22 mouse cellular contexts compared by ENCODE assay signal in genomic region chr3:104469421-104469820, GRCm38 (mm10). TPM values are rescaled to one million over a fixed set of nuclear protein-coding genes. Genes with fewer than 3 reads are reported as not detected.
A peak's percentile ranks its signal among the peaks of the same experiment; 100 is the strongest.
DNase-seq lines count a peak whose midpoint lies in the region; ATAC-seq and TF ChIP-seq lines count a peak whose summit lies in the region.
"Had no signal": no experiment of that assay in that cellular context is flagged by ENCODE, and none has a peak within 500 bp of the region (broad histone marks: within the 10 kb centered on the region; RNA-seq: fewer than 3 reads in every experiment).

No protein-coding gene starts in this region.

- no peaks in the 10 kb centered on the region for H3K9me3 ChIP-seq in intestine, postnatal 0 days (ENCODE audit: control insufficient read depth)
- H3K9me3 ChIP-seq in stomach, postnatal 0 days (ENCODE audit: control insufficient read depth, low read length): no peaks in the 10 kb centered on the region
- H3K9me3 ChIP-seq: forebrain, embryonic 10.5 days; forebrain, embryonic 13.5 days; hindbrain, embryonic 12.5 days; hindbrain, embryonic 15.5 days had no signal

- no peak overlapping the region for H3K4me3 ChIP-seq in intestine, postnatal 0 days (ENCODE audit: low read depth, low read length)
- H3K4me3 ChIP-seq in stomach, postnatal 0 days (ENCODE audit: low read depth, low read length): no peak overlapping the region
- H3K4me3 ChIP-seq: forebrain, embryonic 10.5 days; forebrain, embryonic 13.5 days; hindbrain, embryonic 12.5 days; hindbrain, embryonic 15.5 days had no signal

- no peak for TF ChIP-seq EP300 in stomach, postnatal 0 days (optimal IDR thresholded peaks at IDR 0.05)

- H3K9ac ChIP-seq in intestine, postnatal 0 days (ENCODE audit: low read depth, low read length): no peak overlapping the region
- no peak overlapping the region for H3K9ac ChIP-seq in stomach, postnatal 0 days (ENCODE audit: low read length)
- H3K9ac ChIP-seq: forebrain, embryonic 13.5 days; hindbrain, embryonic 12.5 days; hindbrain, embryonic 15.5 days had no signal

- WGBS in intestine, postnatal 0 days: 48% methylated on average over 3 of the region's 3 CpGs
- WGBS in stomach, postnatal 0 days: 52% methylated on average over 3 of the region's 3 CpGs

- no peak for ATAC-seq in intestine, postnatal 0 days
- ATAC-seq in stomach, postnatal 0 days (ENCODE audit: low FRiP score, low TSS enrichment): peak; percentile 56; the same call in 1 of the 2 replicates
- ATAC-seq: CD4-positive, CD25-positive, alpha-beta regulatory T cell, adult 4 months; forebrain, embryonic 13.5 days; forebrain, embryonic 16.5 days; inflammation-experienced regulatory T-cells, adult 6 months had no signal

- H3K4me1 ChIP-seq in intestine, postnatal 0 days (replicated peaks; ENCODE audit: control insufficient read depth, insufficient read depth, low read length): no peaks in the 10 kb centered on the region
- H3K4me1 ChIP-seq in stomach, postnatal 0 days (replicated peaks; ENCODE audit: control insufficient read depth, insufficient read depth): no peaks in the 10 kb centered on the region
- H3K4me1 ChIP-seq: forebrain, embryonic 10.5 days; forebrain, embryonic 13.5 days; hindbrain, embryonic 12.5 days; hindbrain, embryonic 15.5 days had no signal

- H3K27me3 ChIP-seq in intestine, postnatal 0 days (replicated peaks; ENCODE audit: control insufficient read depth, insufficient read depth, low read length): no peaks in the 10 kb centered on the region
- no peaks in the 10 kb centered on the region for H3K27me3 ChIP-seq in stomach, postnatal 0 days (ENCODE audit: control insufficient read depth, insufficient read depth, low read length)
- H3K27me3 ChIP-seq: forebrain, embryonic 13.5 days; hindbrain, embryonic 12.5 days; hindbrain, embryonic 15.5 days had no signal

- DNase-seq in forelimb bud, embryonic 11.5 days (ENCODE audit: low read depth, low spot score): peak; percentile 13
- peak; percentile 6 for DNase-seq in hindlimb bud, embryonic 11.5 days (ENCODE audit: extremely low spot score, low read depth, low spot score)
- DNase-seq in stomach, postnatal 0 days (ENCODE audit: low spot score): no peak
- DNase-seq in spleen, postnatal 36 days (ENCODE audit: low spot score in 2 of 2): no peak
- no peak for DNase-seq in thymus, postnatal 0 days (ENCODE audit: low spot score)
- DNase-seq: adrenal gland, adult 2 months; adrenal gland, postnatal 14 days; cerebellum, adult 11 months; cerebellum, adult 2 months; cerebellum, adult 9-11 months; cerebellum, postnatal 25 days; embryo, embryonic 11 days; gastrocnemius, postnatal 25 days had no signal

- peak overlapping the region; percentile 24; the same call in 1 of the 2 replicates for H3K4me2 ChIP-seq in intestine, postnatal 0 days (replicated peaks; ENCODE audit: low read depth)
- no peak overlapping the region for H3K4me2 ChIP-seq in stomach, postnatal 0 days (replicated peaks; ENCODE audit: low read depth)
- H3K4me2 ChIP-seq: forebrain, embryonic 13.5 days; heart, embryonic 11.5 days; hindbrain, embryonic 12.5 days; hindbrain, embryonic 15.5 days had no signal

- TF ChIP-seq CTCF in intestine, postnatal 0 days (IDR thresholded peaks at IDR 0.05; ENCODE audit: low read depth): no peak
- no peak for TF ChIP-seq CTCF in stomach, postnatal 0 days (IDR thresholded peaks at IDR 0.05; ENCODE audit: low read depth)

- no peak overlapping the region for H3K27ac ChIP-seq in intestine, postnatal 0 days (ENCODE audit: low read depth, low read length)
- no peak overlapping the region for H3K27ac ChIP-seq in stomach, postnatal 0 days (replicated peaks)
- H3K27ac ChIP-seq: forebrain, embryonic 10.5 days; forebrain, embryonic 13.5 days; hindbrain, embryonic 12.5 days; hindbrain, embryonic 15.5 days had no signal

- peaks cover 28% of the 10 kb centered on the region for H3K36me3 ChIP-seq in intestine, postnatal 0 days (ENCODE audit: control insufficient read depth, insufficient read depth)
- H3K36me3 ChIP-seq in stomach, postnatal 0 days (ENCODE audit: control insufficient read depth, insufficient read depth, low read length): peaks cover 5% of the 10 kb centered on the region; the same call in 1 of the 2 replicates

RNA-seq across cellular contexts. Expression of gene Lrig2, which starts 42.3 kb away (rescaled TPM):
- 6.4 TPM in 2 replicates for polyA plus RNA-seq in intestine, postnatal 0 days (2015; fragmentation: Nextera tagmentation; extraction: Ambion mirVana)
- polyA plus RNA-seq in stomach, postnatal 0 days (2015; fragmentation: Nextera tagmentation; extraction: Ambion mirVana): 6.0 and 6.6 TPM in 2 replicates
- polyA plus RNA-seq in thymus, postnatal 0 days (2015; fragmentation: Nextera tagmentation; extraction: Ambion mirVana): 9.8 and 11.9 TPM in 2 replicates

Comparison
In these comparisons a context has a peak if more than half of its experiments do, and no peak if none do; other contexts are left out.
1. DNase-seq: peak in forelimb bud, embryonic 11.5 days (single experiment) and hindlimb bud, embryonic 11.5 days (single experiment); none in stomach, postnatal 0 days (single experiment), spleen, postnatal 36 days (0 of 2) and thymus, postnatal 0 days (single experiment).